14 mouse cellular contexts compared by ENCODE assay signal in the genomic region with DNA sequence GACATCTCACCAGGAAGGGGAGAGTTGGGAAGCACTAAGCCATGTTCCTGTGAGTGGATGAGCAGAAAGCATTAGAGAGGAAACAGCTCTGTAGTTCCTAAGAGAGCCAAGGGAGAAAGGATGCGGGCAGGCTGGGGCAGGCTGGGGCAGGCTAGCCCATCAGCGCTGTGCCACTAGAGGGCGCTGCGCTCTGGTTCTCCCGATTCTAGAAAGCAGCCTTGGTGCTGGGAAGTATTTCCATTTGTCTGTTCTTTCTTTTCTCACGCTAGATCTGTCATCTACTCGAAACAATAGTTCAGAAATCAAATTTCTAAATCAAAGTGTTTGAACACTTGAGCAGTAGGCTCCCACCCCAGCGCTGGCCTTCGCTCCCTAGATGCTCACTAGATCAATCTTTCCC. TPM values are rescaled to one million over a fixed set of nuclear protein-coding genes. Genes with fewer than 3 reads are reported as not detected.
DNase-seq lines count a peak whose midpoint lies in the region; ATAC-seq and TF ChIP-seq lines count a peak whose summit lies in the region.
"Had no signal": no experiment of that assay in that cellular context is flagged by ENCODE, and none has a peak within 500 bp of the region (broad histone marks: within the 10 kb centered on the region; RNA-seq: fewer than 3 reads in every experiment).

No protein-coding gene starts in this region.

- no peak overlapping the region for H3K4me2 ChIP-seq in liver, embryonic 12.5 days
- H3K4me2 ChIP-seq: hindbrain, embryonic 13.5 days; stomach, embryonic 15.5 days had no signal

- WGBS in liver, adult 2 months: 70% methylated on average over 9 of the region's 9 CpGs
- 41% methylated on average over 9 of the region's 9 CpGs for WGBS in liver, embryonic 12.5 days (ENCODE audit: insufficient replicate concordance)

- no peak for DNase-seq in liver, adult 2 months (ENCODE audit: extremely low read depth, low read depth, low spot score)
- DNase-seq in ES-CJ7 (ENCODE audit: low read depth, low spot score): peak; percentile 60
- peak; percentile 20 to 62 for DNase-seq in thymus, postnatal 10 days (ENCODE audit: low spot score in 2 of 2)
- no peak for DNase-seq in embryo, embryonic 10 days (ENCODE audit: low spot score)
- no peak for DNase-seq in heart, adult 18-20 months
- DNase-seq: kidney, postnatal 36 days; left cerebral cortex, postnatal 4 days; lung, postnatal 14 days had no signal

- no peak for TF ChIP-seq POLR2A in liver, adult 2 months (IDR thresholded peaks at IDR 0.05; ENCODE audit: extremely low read depth, insufficient read depth, low read length)

- no peaks in the 10 kb centered on the region for H3K27me3 ChIP-seq in liver, adult 2 months (ENCODE audit: control insufficient read depth, insufficient read depth, low read length)
- no peaks in the 10 kb centered on the region for H3K27me3 ChIP-seq in liver, embryonic 12.5 days (replicated peaks)
- H3K27me3 ChIP-seq: hindbrain, embryonic 13.5 days; stomach, embryonic 15.5 days had no signal

- H3K36me3 ChIP-seq in liver, adult 2 months (ENCODE audit: control insufficient read depth, insufficient read depth, low read length): no peaks in the 10 kb centered on the region
- no peaks in the 10 kb centered on the region for H3K36me3 ChIP-seq in liver, embryonic 12.5 days
- H3K36me3 ChIP-seq: hindbrain, embryonic 13.5 days; stomach, embryonic 15.5 days had no signal

- no peaks in the 10 kb centered on the region for H3K79me2 ChIP-seq in liver, adult 2 months (ENCODE audit: control insufficient read depth, insufficient read depth, low read length)

- no peak for ATAC-seq in liver, embryonic 12.5 days
- peak; percentile 66; the same call in 1 of the 2 replicates for ATAC-seq in erythroblast, adult 5-6 weeks (replicated peaks; ENCODE audit: low FRiP score, poor library complexity, severe bottlenecking)
- no peak for ATAC-seq in monocyte, adult 5-6 weeks (replicated peaks; ENCODE audit: insufficient number of reproducible peaks, low FRiP score, low TSS enrichment, poor library complexity, severe bottlenecking)
- ATAC-seq: forebrain, embryonic 14.5 days had no signal

- no peak overlapping the region for H3K27ac ChIP-seq in liver, adult 2 months (replicated peaks; ENCODE audit: insufficient read depth, low read depth, low read length)
- H3K27ac ChIP-seq in liver, embryonic 12.5 days: no peak overlapping the region
- H3K27ac ChIP-seq: hindbrain, embryonic 13.5 days; stomach, embryonic 15.5 days had no signal

- no peak overlapping the region for H3K9ac ChIP-seq in liver, adult 2 months (ENCODE audit: low read depth, low read length)
- no peak overlapping the region for H3K9ac ChIP-seq in liver, embryonic 12.5 days
- H3K9ac ChIP-seq: hindbrain, embryonic 13.5 days; stomach, embryonic 15.5 days had no signal

- no peak overlapping the region for H3K4me3 ChIP-seq in liver, adult 2 months (ENCODE audit: insufficient read depth, low read depth, low read length)
- H3K4me3 ChIP-seq in liver, embryonic 12.5 days: no peak overlapping the region
- H3K4me3 ChIP-seq: hindbrain, embryonic 13.5 days; stomach, embryonic 15.5 days had no signal

- peak; percentile 43 for TF ChIP-seq CTCF in liver, adult 2 months (IDR thresholded peaks at IDR 0.05; ENCODE audit: low read depth, low read length)

- no peaks in the 10 kb centered on the region for H3K9me3 ChIP-seq in liver, embryonic 12.5 days (replicated peaks)
- H3K9me3 ChIP-seq: hindbrain, embryonic 13.5 days; stomach, embryonic 15.5 days had no signal

- no peaks in the 10 kb centered on the region; the same call in 1 of the 2 replicates for H3K4me1 ChIP-seq in liver, adult 2 months (ENCODE audit: control insufficient read depth, insufficient read depth, low read length)
- peaks cover 13% of the 10 kb centered on the region for H3K4me1 ChIP-seq in liver, embryonic 12.5 days

RNA-seq across cellular contexts. Expression of a gene that starts 28.5 kb away (rescaled TPM):
- not detected in 2 replicates for total RNA-seq in liver, adult 2 months (2014; rRNA removed)
- 0.01 TPM in 1 of 2 replicates, not detected in the other for polyA plus RNA-seq in liver, adult 2 months (2012; rRNA removed)
- 0.11 and 0.18 TPM in 2 replicates for polyA plus RNA-seq in liver, embryonic 12.5 days (2016; fragmentation: Nextera tagmentation; extraction: Ambion mirVana)
- not detected in 2 replicates for total RNA-seq in erythroblast, adult 5-6 weeks (2015; ENCODE audit: low replicate concordance)
- total RNA-seq in erythroblast, adult 5-6 weeks (2017; ENCODE audit: low replicate concordance): not detected in 2 replicates
- 0.19 TPM in 1 of 3 replicates, not detected in the others for total RNA-seq in monocyte, adult 5-6 weeks (2017)
- under 1 TPM; 0.55 to 0.75 TPM for total RNA-seq in heart, adult 18-20 months (2021)

RNA-seq across cellular contexts. Expression of a gene that starts 58.7 kb away (rescaled TPM):
- not detected in 2 replicates for total RNA-seq in liver, adult 2 months (2014; rRNA removed)
- polyA plus RNA-seq in liver, adult 2 months (2012; rRNA removed): not detected in 2 replicates
- 0.39 and 0.66 TPM in 2 replicates for polyA plus RNA-seq in liver, embryonic 12.5 days (2016; fragmentation: Nextera tagmentation; extraction: Ambion mirVana)
- total RNA-seq in erythroblast, adult 5-6 weeks (2015; ENCODE audit: low replicate concordance): not detected in 2 replicates
- total RNA-seq in erythroblast, adult 5-6 weeks (2017; ENCODE audit: low replicate concordance): not detected in 2 replicates
- 0.19 TPM in 1 of 3 replicates, not detected in the others for total RNA-seq in monocyte, adult 5-6 weeks (2017)
- under 1 TPM; 0.17 to 0.28 TPM for total RNA-seq in heart, adult 18-20 months (2021)

Comparison
In these comparisons a context has a peak if more than half of its experiments do, and no peak if none do; other contexts are left out.
1. DNase-seq: peak in ES-CJ7 (single experiment) and thymus, postnatal 10 days (2 of 2); none in liver, adult 2 months (single experiment), embryo, embryonic 10 days (single experiment) and heart, adult 18-20 months (0 of 2).